Mouse (Mus musculus) testis, adult 2 months (tissue): ENCODE results near the gene Cd3d. TPM values are rescaled to one million over a fixed set of nuclear protein-coding genes. Genes with fewer than 3 reads are reported as not detected.

ENCODE experiments used
- H3K27ac ChIP-seq: fragments of 200-500 bp; 2 replicates; pipeline ENCODE4 v1.5.1; 2012; ENCODE audit warnings: low read depth, low read length; ENCODE audit not compliant: control insufficient read depth, insufficient read depth
- H3K27me3 ChIP-seq: fragments of 200-500 bp; 2 replicates; pipeline ENCODE4 v1.6.1; 2012; ENCODE audit warnings: mild to moderate bottlenecking, low read length, moderate library complexity; ENCODE audit not compliant: control insufficient read depth, insufficient read depth
- H3K36me3 ChIP-seq: fragments of 200-500 bp; 2 replicates; pipeline ENCODE4 v1.6.1; 2012; ENCODE audit warnings: mild to moderate bottlenecking, low read length; ENCODE audit not compliant: control insufficient read depth, insufficient read depth
- H3K4me1 ChIP-seq: fragments of 200-500 bp; 2 replicates; pipeline ENCODE4 v1.6.1; 2012; ENCODE audit warnings: low read length; ENCODE audit not compliant: control insufficient read depth, insufficient read depth
- H3K4me3 ChIP-seq: fragments of 200-500 bp; 2 replicates; pipeline ENCODE4 v1.5.1; 2012; ENCODE audit warnings: low read depth, mild to moderate bottlenecking, low read length, moderate library complexity, mixed read lengths; ENCODE audit not compliant: control insufficient read depth
- CTCF ChIP-seq: fragments of 200-500 bp; IDR thresholded peaks from 2 replicates; pipeline ENCODE4 v1.5.1; 2012; ENCODE audit warnings: low read depth, mild to moderate bottlenecking, inconsistent platforms, low read length, moderate library complexity; ENCODE audit not compliant: control insufficient read depth, insufficient read depth, insufficient replicate concordance
- POLR2A ChIP-seq: fragments of 200-500 bp; IDR thresholded peaks from 2 replicates; pipeline ENCODE4 v1.6.1; 2012; ENCODE audit warnings: low read depth, mild to moderate bottlenecking, inconsistent platforms, low read length, moderate library complexity; ENCODE audit not compliant: control insufficient read depth
- polyA plus RNA-seq: library from polyadenylated mRNA; depleted of rRNA; stranded (reverse); fragments of >200 nt; gene quantifications from 2 replicates; pipeline ENCODE4 v1.2.3, GENCODE M21; 2012; rRNA removed

Gene Cd3d
- polyA plus RNA-seq, 1 experiment: 49.4 TPM

- Histone ChIP-seq H3K27ac (no peak overlapping the region), H3K36me3 (no peaks in the 10 kb centered on the region), H3K4me1 (no peaks in the 10 kb centered on the region), H3K4me3 (no peak overlapping the region), H3K27me3 (no peaks in the 10 kb centered on the region)
- TF ChIP-seq CTCF: no peak
- TF ChIP-seq POLR2A: no peak
Observed at GRCm38 (mm10) chr9:45018031-45018430, 36.4 kb downstream of the Cd3d start.

GRCm38 (mm10) chr9:45022800-45023199, 41.2 kb downstream of the Cd3d start:
- TF ChIP-seq CTCF (no peak), POLR2A (no peak)
- Histone ChIP-seq H3K27ac (no peak overlapping the region), H3K36me3 (no peaks in the 10 kb centered on the region), H3K4me3 (no peak overlapping the region), H3K27me3 (no peaks in the 10 kb centered on the region), H3K4me1 (no peaks in the 10 kb centered on the region)

GRCm38 (mm10) chr9:45023638-45024037, 42.1 kb downstream of the Cd3d start:
- Histone ChIP-seq H3K27ac (no peak overlapping the region), H3K4me3 (no peak overlapping the region), H3K36me3 (no peaks in the 10 kb centered on the region), H3K4me1 (no peaks in the 10 kb centered on the region), H3K27me3 (no peaks in the 10 kb centered on the region)
- no peak for TF ChIP-seq CTCF
- TF ChIP-seq POLR2A: no peak

GRCm38 (mm10) chr9:45024187-45024586, 42.6 kb downstream of the Cd3d start:
- Histone ChIP-seq H3K27ac (no peak overlapping the region), H3K4me3 (no peak overlapping the region), H3K36me3 (no peaks in the 10 kb centered on the region), H3K4me1 (no peaks in the 10 kb centered on the region), H3K27me3 (no peaks in the 10 kb centered on the region)
- TF ChIP-seq CTCF: no peak
- no peak for TF ChIP-seq POLR2A

- TF ChIP-seq CTCF (no peak), POLR2A (no peak)
- no peaks in the 10 kb centered on the region for H3K36me3 ChIP-seq
- H3K4me3 ChIP-seq: no peak overlapping the region
- no peaks in the 10 kb centered on the region for H3K4me1 ChIP-seq
- H3K27me3 ChIP-seq: no peaks in the 10 kb centered on the region
- H3K27ac ChIP-seq: no peak overlapping the region
Observed at GRCm38 (mm10) chr9:45027376-45027775, 45.8 kb downstream of the Cd3d start.

GRCm38 (mm10) chr9:45030341-45030740, 48.8 kb downstream of the Cd3d start:
- no peak overlapping the region for H3K27ac ChIP-seq
- TF ChIP-seq POLR2A: no peak
- TF ChIP-seq CTCF: no peak
- H3K4me1 ChIP-seq: no peaks in the 10 kb centered on the region
- no peaks in the 10 kb centered on the region for H3K27me3 ChIP-seq
- H3K36me3 ChIP-seq: no peaks in the 10 kb centered on the region
- no peak overlapping the region for H3K4me3 ChIP-seq

- H3K27me3 ChIP-seq: no peaks in the 10 kb centered on the region
- no peak overlapping the region for H3K27ac ChIP-seq
- no peaks in the 10 kb centered on the region for H3K36me3 ChIP-seq
- no peak for TF ChIP-seq POLR2A
- no peak for TF ChIP-seq CTCF
- H3K4me3 ChIP-seq: no peak overlapping the region
- no peaks in the 10 kb centered on the region for H3K4me1 ChIP-seq
Observed at GRCm38 (mm10) chr9:45032261-45032660, 50.7 kb downstream of the Cd3d start.

- no peaks in the 10 kb centered on the region for H3K27me3 ChIP-seq
- H3K4me1 ChIP-seq: no peaks in the 10 kb centered on the region
- H3K4me3 ChIP-seq: no peak overlapping the region
- H3K36me3 ChIP-seq: no peaks in the 10 kb centered on the region
- H3K27ac ChIP-seq: no peak overlapping the region
- TF ChIP-seq CTCF (no peak), POLR2A (no peak)
Observed at GRCm38 (mm10) chr9:45034526-45034925, 52.9 kb downstream of the Cd3d start.

Other genes with a start within 250 kb of the Cd3d start
- gene Phldb1, start 246.6 kb upstream of the Cd3d start, polyA plus RNA-seq: 3.8 and 4.8 TPM in 2 replicates
- gene Arcn1, start 213.9 kb upstream of the Cd3d start, polyA plus RNA-seq: 22.0 and 28.5 TPM in 2 replicates
- gene Ift46, start 213.9 kb upstream of the Cd3d start, polyA plus RNA-seq: 199 and 203 TPM in 2 replicates
- gene Tmem25, start 182.5 kb upstream of the Cd3d start, polyA plus RNA-seq: 3.0 and 3.1 TPM in 2 replicates
- 0.32 and 0.99 TPM in 2 replicates for gene Ttc36, start 178.7 kb upstream of the Cd3d start, polyA plus RNA-seq
- 3.4 and 4.9 TPM in 2 replicates for gene Kmt2a, start 100.5 kb upstream of the Cd3d start, polyA plus RNA-seq
- 134 and 141 TPM in 2 replicates for gene Atp5l, start 61.0 kb upstream of the Cd3d start, polyA plus RNA-seq
- gene Ube4a, start 16.2 kb upstream of the Cd3d start, polyA plus RNA-seq: 11.5 and 16.6 TPM in 2 replicates
- gene Cd3g, start 1.4 kb upstream of the Cd3d start, polyA plus RNA-seq: not detected in 2 replicates
- gene Cd3e, start 27.8 kb downstream of the Cd3d start, polyA plus RNA-seq: 0.07 and 0.43 TPM in 2 replicates
- 0.65 and 1.7 TPM in 2 replicates for gene Mpzl2, start 58.0 kb downstream of the Cd3d start, polyA plus RNA-seq
- gene Mpzl3, start 73.4 kb downstream of the Cd3d start, polyA plus RNA-seq: 0.58 and 0.67 TPM in 2 replicates
- gene Jaml, start 97.4 kb downstream of the Cd3d start, polyA plus RNA-seq: not detected in 2 replicates
- gene Scn2b, start 136.0 kb downstream of the Cd3d start, polyA plus RNA-seq: 0.31 and 0.48 TPM in 2 replicates
- gene Scn4b, start 156.6 kb downstream of the Cd3d start, polyA plus RNA-seq: 0.02 and 0.04 TPM in 2 replicates
- 0.38 and 0.69 TPM in 2 replicates for gene BC049352, start 200.2 kb downstream of the Cd3d start, polyA plus RNA-seq
- 0.06 and 0.22 TPM in 2 replicates for gene Tmprss4, start 222.3 kb downstream of the Cd3d start, polyA plus RNA-seq